Mouse (Mus musculus): ENCODE measurements around the gene Tnks2. TPM values are rescaled to one million over a fixed set of nuclear protein-coding genes. Genes with fewer than 3 reads are reported as not detected.

Gene Tnks2
- polyA plus RNA-seq, 1 experiment from 2014 or later = 73.8 TPM

DNA sequence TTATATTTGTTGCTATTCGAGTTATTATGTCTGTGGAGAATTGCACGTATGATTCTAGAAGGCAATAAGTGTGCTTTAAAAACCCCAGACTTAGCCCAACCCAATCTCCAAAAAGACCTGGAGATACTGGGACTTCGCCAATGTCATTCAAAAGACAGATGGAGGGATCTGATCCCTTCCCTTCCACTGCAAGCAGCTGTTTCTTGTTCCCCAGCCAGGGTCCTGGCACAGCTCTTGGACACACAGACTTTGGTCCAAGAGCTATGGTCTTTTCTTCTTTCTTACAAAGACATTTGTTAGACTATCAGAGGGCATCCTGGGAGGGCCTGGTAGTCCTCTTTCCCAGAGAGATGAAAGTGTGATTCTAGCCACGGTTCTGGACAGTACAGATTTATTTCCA lies 82.2 kb downstream of the Tnks2 start:
- no peaks in the 10 kb centered on the region for H3K4me1 ChIP-seq (replicated peaks; ENCODE audit: control insufficient read depth, insufficient read depth, low read length)
- DNase-seq (ENCODE audit: low spot score) (no peak), ATAC-seq (replicated peaks; ENCODE audit: low FRiP score, low TSS enrichment, low read depth) (no peak)
- no peaks in the 10 kb centered on the region for H3K9me3 ChIP-seq (ENCODE audit: control insufficient read depth, low read length)
- no peaks in the 10 kb centered on the region for H3K36me3 ChIP-seq (ENCODE audit: control insufficient read depth, insufficient read depth, low read length)
- H3K27ac ChIP-seq (ENCODE audit: low read depth) = no peak overlapping the region
- 79% methylated on average over 4 of the region's 4 CpGs for WGBS
- H3K27me3 ChIP-seq (replicated peaks; ENCODE audit: control insufficient read depth, insufficient read depth, low read length) = no peaks in the 10 kb centered on the region
- H3K9ac ChIP-seq (ENCODE audit: low read length) = no peak overlapping the region
- H3K4me3 ChIP-seq (ENCODE audit: low read depth, low read length) = no peak overlapping the region
- H3K4me2 ChIP-seq (ENCODE audit: low read length) = no peak overlapping the region

DNA sequence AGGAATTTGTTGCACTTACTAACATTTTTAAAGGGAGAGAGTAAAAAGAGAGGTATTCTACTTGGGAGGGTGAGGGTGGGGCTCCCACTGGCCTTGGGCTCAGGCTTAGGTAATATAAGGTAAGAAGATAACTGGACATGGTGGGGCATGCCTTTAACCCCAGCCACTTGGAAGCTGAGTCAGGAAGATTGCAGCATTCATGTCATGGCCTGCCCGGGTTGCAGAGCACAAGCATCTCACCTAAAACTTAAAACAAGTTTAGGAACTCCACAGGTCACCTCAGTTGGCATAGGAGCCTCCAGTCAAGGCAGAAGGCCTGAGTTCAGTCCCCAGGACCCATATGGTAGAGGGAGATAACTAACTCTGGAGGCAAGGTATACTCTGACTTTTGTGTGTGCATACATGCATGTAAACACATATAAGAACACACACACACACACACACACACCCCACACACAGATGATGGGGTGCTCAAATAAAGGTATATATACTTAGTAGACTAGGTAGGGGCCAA lies 82.9 kb downstream of the Tnks2 start:
- Histone ChIP-seq H3K4me1 (replicated peaks; ENCODE audit: control insufficient read depth, insufficient read depth, low read length) (no peaks in the 10 kb centered on the region), H3K36me3 (ENCODE audit: control insufficient read depth, insufficient read depth, low read length) (no peaks in the 10 kb centered on the region), H3K4me2 (ENCODE audit: low read length) (no peak overlapping the region), H3K9ac (ENCODE audit: low read length) (no peak overlapping the region), H3K27ac (ENCODE audit: low read depth) (no peak overlapping the region), H3K27me3 (replicated peaks; ENCODE audit: control insufficient read depth, insufficient read depth, low read length) (no peaks in the 10 kb centered on the region), H3K4me3 (ENCODE audit: low read depth, low read length) (no peak overlapping the region), H3K9me3 (ENCODE audit: control insufficient read depth, low read length) (no peaks in the 10 kb centered on the region)
- WGBS = 100% methylated on average over 1 of the region's 1 CpGs
- ATAC-seq (replicated peaks; ENCODE audit: low FRiP score, low TSS enrichment, low read depth) (no peak), DNase-seq (ENCODE audit: low spot score) (no peak)

DNA sequence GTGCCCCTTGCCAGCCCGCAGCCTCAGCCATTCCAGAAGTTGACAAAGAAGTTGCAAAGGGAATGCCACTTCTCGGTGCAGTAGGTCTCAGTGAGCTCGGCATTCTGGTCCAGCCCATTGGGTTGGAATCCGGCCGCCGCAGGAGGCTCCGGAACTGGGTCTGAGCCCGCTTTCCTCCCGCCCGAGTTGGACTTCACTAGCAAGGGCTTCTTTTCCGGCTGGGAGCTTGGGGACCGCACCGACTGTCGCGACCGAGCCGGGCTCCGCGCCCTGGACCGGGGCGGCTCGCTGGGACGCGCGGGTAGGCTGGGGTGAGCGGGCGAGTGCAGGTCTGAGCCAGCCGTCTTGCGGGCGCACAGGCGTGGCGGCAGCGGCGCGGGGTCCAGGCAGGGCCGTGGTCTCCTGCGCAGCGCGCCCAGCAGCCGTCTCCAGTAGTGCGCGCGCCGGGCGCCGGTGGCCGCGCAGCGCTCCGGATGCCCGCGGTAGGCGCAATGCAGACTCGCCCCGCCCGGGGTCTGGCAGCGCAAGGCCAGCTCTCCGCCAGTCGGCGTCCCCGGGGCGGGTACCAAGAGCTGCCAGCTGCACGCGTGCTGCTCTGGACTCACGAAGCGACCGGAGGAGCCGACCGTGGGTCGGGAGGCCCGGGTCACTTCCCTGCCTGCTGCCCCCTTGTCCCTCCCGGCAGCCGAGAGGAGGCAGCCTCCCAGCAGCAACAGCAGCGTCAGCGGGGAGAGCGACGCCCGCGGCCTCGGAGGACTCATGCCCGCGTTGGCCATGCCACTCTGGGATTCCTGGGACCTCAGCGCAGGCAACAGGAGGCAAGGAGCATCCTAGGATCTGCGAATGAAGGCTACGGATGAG lies 84.6 kb downstream of the Tnks2 start:
- DNase-seq (ENCODE audit: low spot score) = peak; percentile 90
- H3K9me3 ChIP-seq (ENCODE audit: control insufficient read depth, low read length) = no peaks in the 10 kb centered on the region
- H3K27ac ChIP-seq (ENCODE audit: low read depth) = peak overlapping the region; percentile 85
- ATAC-seq (replicated peaks; ENCODE audit: low FRiP score, low TSS enrichment, low read depth) = peak; percentile 88
- peak overlapping the region; percentile 60 for H3K4me2 ChIP-seq (ENCODE audit: low read length)
- under 1% methylated on average over 71 of the region's 85 CpGs for WGBS
- peak overlapping the region; percentile 81 for H3K9ac ChIP-seq (ENCODE audit: low read length)
- peak overlapping the region; percentile 76 for H3K4me3 ChIP-seq (ENCODE audit: low read depth, low read length)
- no peaks in the 10 kb centered on the region for H3K4me1 ChIP-seq (replicated peaks; ENCODE audit: control insufficient read depth, insufficient read depth, low read length)
- no peaks in the 10 kb centered on the region for H3K27me3 ChIP-seq (replicated peaks; ENCODE audit: control insufficient read depth, insufficient read depth, low read length)
- no peaks in the 10 kb centered on the region for H3K36me3 ChIP-seq (ENCODE audit: control insufficient read depth, insufficient read depth, low read length)

DNA sequence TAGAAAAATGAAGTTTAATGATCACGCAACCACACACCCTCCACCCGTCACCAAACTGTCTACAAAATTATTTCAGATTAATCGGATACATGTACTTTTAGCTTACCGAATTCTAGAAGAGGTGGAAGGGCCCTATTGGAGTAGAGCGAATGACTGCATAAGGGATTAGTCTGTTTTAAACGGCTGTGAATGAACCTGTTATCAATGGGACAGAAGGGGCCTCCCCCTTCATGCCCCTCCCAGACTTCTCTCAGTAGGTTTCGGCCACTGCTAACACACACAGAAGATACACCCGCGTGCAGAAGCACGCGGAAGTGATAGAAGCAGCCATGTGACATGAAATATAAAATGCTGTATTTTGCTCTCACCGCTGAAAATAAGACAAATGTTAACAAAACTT lies 85.4 kb downstream of the Tnks2 start, which contains the start of gene Fgfbp3:
Gene Fgfbp3, minus strand, starts transcription at position 150 of the 400 bp plus-strand sequence.
- Histone ChIP-seq H3K27ac (ENCODE audit: low read depth) (peak within 1 kb of the TSS; percentile 85), H3K4me1 (replicated peaks; ENCODE audit: control insufficient read depth, insufficient read depth, low read length) (no peaks in the 10 kb centered on the region), H3K36me3 (ENCODE audit: control insufficient read depth, insufficient read depth, low read length) (no peaks in the 10 kb centered on the region), H3K27me3 (replicated peaks; ENCODE audit: control insufficient read depth, insufficient read depth, low read length) (no peaks in the 10 kb centered on the region), H3K4me2 (ENCODE audit: low read length) (peak within 1 kb of the TSS; percentile 60), H3K9ac (ENCODE audit: low read length) (peak within 1 kb of the TSS; percentile 81), H3K4me3 (ENCODE audit: low read depth, low read length) (peak within 1 kb of the TSS; percentile 76), H3K9me3 (ENCODE audit: control insufficient read depth, low read length) (no peaks in the 10 kb centered on the region)
- WGBS = 10% methylated on average over 12 of the region's 12 CpGs
- DNase-seq (ENCODE audit: low spot score) (no peak), ATAC-seq (replicated peaks; ENCODE audit: low FRiP score, low TSS enrichment, low read depth) (0 out of 2 replicates have a peak, but pooled peaks have one; percentile 9)

DNA sequence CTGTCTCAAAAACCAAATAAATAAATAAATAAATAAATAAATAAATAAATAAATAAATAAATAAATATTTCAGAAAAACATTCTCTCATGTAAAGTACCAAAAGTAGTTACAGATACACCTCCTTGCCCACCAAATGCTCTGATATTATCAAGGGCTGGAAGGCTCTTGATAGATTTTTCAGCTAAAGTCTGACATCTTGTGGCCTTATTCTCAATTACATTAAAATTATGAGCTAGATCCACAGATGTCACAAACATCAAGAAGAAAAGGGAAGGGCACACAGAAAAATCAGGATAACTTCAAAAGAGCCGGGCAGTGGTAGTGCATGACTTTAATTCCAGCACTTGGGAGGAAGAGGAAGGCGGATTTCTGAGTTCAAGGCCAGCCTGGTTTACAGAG lies 88.0 kb downstream of the Tnks2 start:
- DNase-seq (ENCODE audit: low spot score) (no peak), ATAC-seq (replicated peaks; ENCODE audit: low FRiP score, low TSS enrichment, low read depth) (no peak)
- no peak overlapping the region for H3K4me2 ChIP-seq (ENCODE audit: low read length)
- no peak overlapping the region for H3K9ac ChIP-seq (ENCODE audit: low read length)
- peaks cover 7% of the 10 kb centered on the region; the same call in 1 of the 2 replicates for H3K4me1 ChIP-seq (replicated peaks; ENCODE audit: control insufficient read depth, insufficient read depth, low read length)
- H3K4me3 ChIP-seq (ENCODE audit: low read depth, low read length) = no peak overlapping the region
- WGBS = 37% methylated on average over 2 of the region's 2 CpGs
- no peaks in the 10 kb centered on the region for H3K36me3 ChIP-seq (ENCODE audit: control insufficient read depth, insufficient read depth, low read length)
- no peak overlapping the region for H3K27ac ChIP-seq (ENCODE audit: low read depth)
- no peaks in the 10 kb centered on the region for H3K9me3 ChIP-seq (ENCODE audit: control insufficient read depth, low read length)
- H3K27me3 ChIP-seq (replicated peaks; ENCODE audit: control insufficient read depth, insufficient read depth, low read length) = no peaks in the 10 kb centered on the region

DNA sequence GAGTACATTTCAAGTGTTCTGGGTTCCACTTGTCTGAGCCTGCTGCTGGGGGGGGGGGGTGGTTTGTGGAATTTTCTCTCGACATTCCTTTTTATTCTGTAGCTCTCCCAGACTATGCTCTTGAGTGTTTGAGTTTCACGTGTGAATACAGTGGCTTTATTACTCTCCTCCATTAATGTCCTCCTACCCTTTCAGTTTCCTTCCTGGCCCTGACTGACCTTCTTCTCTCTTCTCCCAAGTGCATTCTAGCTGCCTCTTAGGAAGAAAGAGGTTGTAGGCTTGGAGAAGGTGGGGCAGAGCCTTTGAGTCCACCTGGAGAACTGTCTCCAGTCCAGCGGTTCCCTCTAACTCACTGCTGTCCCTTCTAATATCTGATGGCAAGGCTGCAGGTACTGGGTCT lies 88.9 kb downstream of the Tnks2 start:
- Histone ChIP-seq H3K27me3 (replicated peaks; ENCODE audit: control insufficient read depth, insufficient read depth, low read length) (no peaks in the 10 kb centered on the region), H3K9me3 (ENCODE audit: control insufficient read depth, low read length) (no peaks in the 10 kb centered on the region), H3K4me1 (replicated peaks; ENCODE audit: control insufficient read depth, insufficient read depth, low read length) (peaks cover 13% of the 10 kb centered on the region), H3K4me3 (ENCODE audit: low read depth, low read length) (no peak overlapping the region), H3K27ac (ENCODE audit: low read depth) (no peak overlapping the region), H3K4me2 (ENCODE audit: low read length) (no peak overlapping the region), H3K36me3 (ENCODE audit: control insufficient read depth, insufficient read depth, low read length) (no peaks in the 10 kb centered on the region), H3K9ac (ENCODE audit: low read length) (no peak overlapping the region)
- WGBS = 56% methylated on average over 3 of the region's 3 CpGs
- DNase-seq (ENCODE audit: low spot score) = no peak
- ATAC-seq (replicated peaks; ENCODE audit: low FRiP score, low TSS enrichment, low read depth) = no peak

DNA sequence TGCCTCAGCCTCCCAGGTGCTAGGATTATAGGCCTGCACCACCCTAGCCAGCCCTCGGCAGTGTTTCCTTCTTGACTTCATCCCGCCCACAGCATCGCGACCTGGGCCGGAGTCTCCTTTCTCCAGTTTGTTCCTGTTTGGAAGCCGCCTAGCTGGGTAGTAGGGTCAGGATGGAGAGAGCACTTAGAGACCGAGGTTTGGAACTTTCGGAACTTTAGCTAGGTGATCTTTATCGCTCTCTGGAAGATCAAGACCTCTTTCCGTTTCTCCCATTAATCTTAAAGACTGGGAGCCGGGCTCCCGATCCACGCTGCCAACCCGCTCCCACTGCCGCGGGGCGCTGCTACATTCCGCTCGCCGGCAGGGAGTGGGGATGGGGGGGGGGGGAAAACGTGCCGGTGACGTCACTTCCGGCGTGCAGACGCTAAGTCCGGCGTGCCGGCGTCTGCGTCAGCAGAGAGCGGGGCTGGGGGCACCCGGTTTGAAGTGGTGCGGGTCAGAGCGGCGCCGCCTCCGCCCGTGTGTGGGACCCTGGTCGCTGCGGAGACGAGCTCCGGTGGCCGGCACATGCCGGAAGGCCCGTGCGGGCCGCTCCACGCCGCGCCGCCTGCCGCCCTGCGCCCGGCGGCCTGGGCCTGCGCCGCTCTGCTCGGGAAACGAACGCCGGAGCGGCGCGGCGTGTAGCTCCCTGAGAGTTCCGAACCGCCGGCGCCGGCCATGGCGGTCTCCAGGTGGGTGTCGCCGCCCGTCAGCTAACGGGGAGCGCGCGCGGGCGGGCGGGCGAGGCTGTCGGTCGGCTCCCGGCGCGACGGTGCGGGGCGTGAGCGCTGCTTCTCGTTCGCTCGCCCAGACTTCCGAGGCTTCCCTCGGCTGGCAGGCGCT lies 91.9 kb downstream of the Tnks2 start, which contains the start of gene Btaf1:
Gene Btaf1, plus strand, starts transcription at position 409 of the 882 bp plus-strand sequence.
- Histone ChIP-seq H3K27ac (ENCODE audit: low read depth) (peak within 1 kb of the TSS; percentile 91), H3K9ac (ENCODE audit: low read length) (peak within 1 kb of the TSS; percentile 90), H3K36me3 (ENCODE audit: control insufficient read depth, insufficient read depth, low read length) (no peaks in the 10 kb centered on the region), H3K4me1 (replicated peaks; ENCODE audit: control insufficient read depth, insufficient read depth, low read length) (peaks cover 13% of the 10 kb centered on the region), H3K4me2 (ENCODE audit: low read length) (peak within 1 kb of the TSS; percentile 66), H3K27me3 (replicated peaks; ENCODE audit: control insufficient read depth, insufficient read depth, low read length) (no peaks in the 10 kb centered on the region), H3K4me3 (ENCODE audit: low read depth, low read length) (peak within 1 kb of the TSS; percentile 95), H3K9me3 (ENCODE audit: control insufficient read depth, low read length) (no peaks in the 10 kb centered on the region)
- peak; percentile 94 for DNase-seq (ENCODE audit: low spot score)
- peak; percentile 96 for ATAC-seq (replicated peaks; ENCODE audit: low FRiP score, low TSS enrichment, low read depth)
- under 1% methylated on average over 85 of the region's 98 CpGs for WGBS

DNA sequence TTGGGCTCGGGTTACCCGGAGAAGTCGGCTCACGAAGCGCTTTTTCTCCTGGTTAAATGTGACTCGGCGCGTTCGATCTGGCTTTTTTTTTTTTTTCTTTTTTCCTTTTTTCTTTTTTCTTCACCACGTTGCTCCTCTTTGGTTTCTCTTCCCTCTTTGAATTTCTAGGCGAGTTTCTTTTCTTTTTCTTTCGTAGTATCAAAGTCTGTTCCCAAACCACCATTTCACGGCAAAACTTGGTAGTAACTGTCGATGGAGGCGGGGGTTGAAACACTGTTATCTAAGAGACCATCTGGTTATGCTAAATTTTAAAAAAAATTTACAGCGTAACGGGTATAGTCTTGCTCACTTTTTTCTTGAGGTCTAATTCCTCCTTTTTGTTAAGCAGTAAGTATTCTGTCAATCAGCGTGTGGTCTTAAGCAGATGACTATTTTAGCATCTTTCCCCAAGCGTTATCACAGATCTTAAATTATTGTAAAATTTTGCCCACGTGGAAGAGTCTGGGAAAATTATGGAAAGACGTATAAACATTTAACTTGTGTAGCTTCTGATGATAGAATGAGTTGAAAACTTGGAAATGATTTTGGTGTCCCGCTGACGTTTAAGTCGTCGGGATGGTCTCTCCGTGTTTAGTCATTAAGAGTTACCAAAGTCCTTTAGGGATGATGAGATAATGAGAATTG lies 92.7 kb downstream of the Tnks2 start:
- Histone ChIP-seq H3K4me2 (ENCODE audit: low read length) (peak overlapping the region; percentile 66), H3K9me3 (ENCODE audit: control insufficient read depth, low read length) (no peaks in the 10 kb centered on the region), H3K4me1 (replicated peaks; ENCODE audit: control insufficient read depth, insufficient read depth, low read length) (peaks cover 13% of the 10 kb centered on the region), H3K9ac (ENCODE audit: low read length) (peak overlapping the region; percentile 90), H3K27me3 (replicated peaks; ENCODE audit: control insufficient read depth, insufficient read depth, low read length) (no peaks in the 10 kb centered on the region), H3K4me3 (ENCODE audit: low read depth, low read length) (peak overlapping the region; percentile 95), H3K27ac (ENCODE audit: low read depth) (peak overlapping the region; percentile 91), H3K36me3 (ENCODE audit: control insufficient read depth, insufficient read depth, low read length) (no peaks in the 10 kb centered on the region)
- DNase-seq (ENCODE audit: low spot score) = no peak
- WGBS = 2% methylated on average over 26 of the region's 26 CpGs
- no peak for ATAC-seq (replicated peaks; ENCODE audit: low FRiP score, low TSS enrichment, low read depth)
